Mouse (Mus musculus) neural tube, embryonic 15.5 days (tissue): ENCODE results near the gene Csrp1. TPM values are rescaled to one million over a fixed set of nuclear protein-coding genes. Genes with fewer than 3 reads are reported as not detected.

Source experiments
- ATAC-seq: fragments of 200-750 bp; cut with Nextera tagmentation; 2 replicates; pipeline ENCODE4 v1.8.0; 2017; ENCODE audit warnings: mild to moderate bottlenecking, moderate TSS enrichment, moderate library complexity; ENCODE audit not compliant: low FRiP score
- H3K27ac ChIP-seq: fragments of 300-500 bp; sonication (generic); replicated peaks from 2 replicates; pipeline ENCODE4 v1.5.1; 2015; ENCODE audit warnings: mild to moderate bottlenecking, inconsistent platforms
- H3K27me3 ChIP-seq: fragments of 300-500 bp; sonication (generic); replicated peaks from 2 replicates; pipeline ENCODE4 v1.6.1; 2015; ENCODE audit warnings: inconsistent platforms
- H3K36me3 ChIP-seq: fragments of 300-500 bp; sonication (generic); 2 replicates; pipeline ENCODE4 v1.6.1; 2015; ENCODE audit warnings: inconsistent platforms
- H3K4me1 ChIP-seq: fragments of 300-500 bp; sonication (generic); 2 replicates; pipeline ENCODE4 v1.6.1; 2015; ENCODE audit warnings: inconsistent platforms
- H3K4me2 ChIP-seq: fragments of 300-500 bp; sonication (generic); 2 replicates; pipeline ENCODE4 v1.6.1; 2015; ENCODE audit warnings: inconsistent platforms, mild to moderate bottlenecking, moderate library complexity
- H3K4me3 ChIP-seq: fragments of 300-500 bp; sonication (generic); replicated peaks from 2 replicates; pipeline ENCODE4 v1.5.1; 2015; ENCODE audit warnings: mild to moderate bottlenecking, inconsistent platforms
- H3K9ac ChIP-seq: fragments of 300-500 bp; sonication (generic); replicated peaks from 2 replicates; pipeline ENCODE4 v1.6.1; 2015; ENCODE audit warnings: mild to moderate bottlenecking, inconsistent platforms
- H3K9me3 ChIP-seq: fragments of 300-500 bp; sonication (generic); replicated peaks from 2 replicates; pipeline ENCODE4 v1.6.1; 2016; ENCODE audit warnings: inconsistent platforms
- WGBS: fragments of 180-500 bp; shearing (Covaris S2); methylation state at CpG from one replicate; pipeline ENCODE4 v1.1.7; 2015; ENCODE audit warnings: mixed read lengths; 5-methylcytosine and 5-hydroxymethylcytosine counted together
- polyA plus RNA-seq: library from polyadenylated mRNA; unstranded; fragments of >200 nt; fragmentation: Nextera tagmentation; extraction: Ambion mirVana; gene quantifications from 2 replicates; pipeline ENCODE4 v1.2.1, GENCODE M21; 2015

The Csrp1 gene
- 18.8 and 48.9 TPM in 2 replicates for polyA plus RNA-seq

GRCm38 (mm10) chr1:135719983-135720382, at the start of gene Csrp1:
TSS of gene Csrp1 (plus strand) at chr1:135720061.
- Histone ChIP-seq H3K4me1 (0 out of 2 replicates have a peak, but pooled peaks cover 2% of the 10 kb centered on the region), H3K4me2 (peak within 1 kb of the TSS; percentile 35), H3K36me3 (no peaks in the 10 kb centered on the region), H3K9me3 (no peaks in the 10 kb centered on the region), H3K4me3 (no peak within 1 kb of the TSS), H3K27me3 (no peaks in the 10 kb centered on the region), H3K27ac (no peak within 1 kb of the TSS), H3K9ac (no peak within 1 kb of the TSS)
- WGBS = 73% methylated on average over 6 of the region's 6 CpGs
- no peak for ATAC-seq

- peak; percentile 84 for ATAC-seq
- 10% methylated on average over 13 of the region's 13 CpGs for WGBS
- Histone ChIP-seq H3K36me3 (no peaks in the 10 kb centered on the region), H3K27me3 (no peaks in the 10 kb centered on the region), H3K4me3 (no peak overlapping the region), H3K9ac (peak overlapping the region; percentile 34), H3K9me3 (no peaks in the 10 kb centered on the region), H3K4me1 (peaks cover 43% of the 10 kb centered on the region), H3K4me2 (peak overlapping the region; percentile 53), H3K27ac (peak overlapping the region; percentile 49)
These were observed 49.3 kb upstream of the Csrp1 start for GRCm38 (mm10) chr1:135670397-135671130.

GRCm38 (mm10) chr1:135671406-135671805, 48.5 kb upstream of the Csrp1 start:
- no peaks in the 10 kb centered on the region for H3K36me3 ChIP-seq
- H3K9ac ChIP-seq = no peak overlapping the region
- no peak overlapping the region for H3K4me3 ChIP-seq
- H3K4me2 ChIP-seq = no peak overlapping the region
- H3K9me3 ChIP-seq = no peaks in the 10 kb centered on the region
- H3K4me1 ChIP-seq = peaks cover 45% of the 10 kb centered on the region
- WGBS = 27% methylated on average over 1 of the region's 1 CpGs
- no peak overlapping the region for H3K27ac ChIP-seq
- ATAC-seq = no peak
- H3K27me3 ChIP-seq = no peaks in the 10 kb centered on the region

GRCm38 (mm10) chr1:135671956-135672355, 47.9 kb upstream of the Csrp1 start:
- Histone ChIP-seq H3K4me2 (no peak overlapping the region), H3K4me3 (no peak overlapping the region), H3K9me3 (no peaks in the 10 kb centered on the region), H3K27me3 (no peaks in the 10 kb centered on the region), H3K27ac (no peak overlapping the region), H3K36me3 (no peaks in the 10 kb centered on the region), H3K4me1 (peaks cover 45% of the 10 kb centered on the region), H3K9ac (no peak overlapping the region)
- no peak for ATAC-seq
- WGBS = 66% methylated on average over 8 of the region's 8 CpGs

GRCm38 (mm10) chr1:135672374-135672773, 47.5 kb upstream of the Csrp1 start:
- no peak overlapping the region for H3K27ac ChIP-seq
- 85% methylated on average over 4 of the region's 4 CpGs for WGBS
- no peak for ATAC-seq
- H3K4me1 ChIP-seq = peaks cover 46% of the 10 kb centered on the region
- H3K9me3 ChIP-seq = no peaks in the 10 kb centered on the region
- no peak overlapping the region for H3K4me3 ChIP-seq
- no peak overlapping the region for H3K9ac ChIP-seq
- no peak overlapping the region for H3K4me2 ChIP-seq
- no peaks in the 10 kb centered on the region for H3K27me3 ChIP-seq
- H3K36me3 ChIP-seq = no peaks in the 10 kb centered on the region

- Histone ChIP-seq H3K4me1 (peaks cover 46% of the 10 kb centered on the region), H3K27ac (no peak overlapping the region), H3K36me3 (no peaks in the 10 kb centered on the region), H3K27me3 (no peaks in the 10 kb centered on the region), H3K9me3 (no peaks in the 10 kb centered on the region), H3K4me3 (no peak overlapping the region), H3K9ac (no peak overlapping the region), H3K4me2 (no peak overlapping the region)
- ATAC-seq = no peak
- WGBS = 86% methylated on average over 14 of the region's 14 CpGs
These were observed 46.4 kb upstream of the Csrp1 start for GRCm38 (mm10) chr1:135673423-135673822.

GRCm38 (mm10) chr1:135675449-135676129, 44.3 kb upstream of the Csrp1 start:
- Histone ChIP-seq H3K4me3 (no peak overlapping the region), H3K27me3 (no peaks in the 10 kb centered on the region), H3K4me1 (peaks cover 26% of the 10 kb centered on the region), H3K36me3 (no peaks in the 10 kb centered on the region), H3K9ac (no peak overlapping the region), H3K9me3 (no peaks in the 10 kb centered on the region), H3K4me2 (no peak overlapping the region), H3K27ac (no peak overlapping the region)
- no peak; the same call in 1 of the 2 replicates for ATAC-seq
- 29% methylated on average over 11 of the region's 11 CpGs for WGBS

- Histone ChIP-seq H3K4me2 (no peak overlapping the region), H3K9me3 (no peaks in the 10 kb centered on the region), H3K4me1 (peaks cover 22% of the 10 kb centered on the region), H3K9ac (no peak overlapping the region), H3K4me3 (no peak overlapping the region), H3K27ac (no peak overlapping the region), H3K27me3 (no peaks in the 10 kb centered on the region), H3K36me3 (no peaks in the 10 kb centered on the region)
- no peak for ATAC-seq
- 77% methylated on average over 10 of the region's 10 CpGs for WGBS
These were observed 43.6 kb upstream of the Csrp1 start for GRCm38 (mm10) chr1:135676247-135676646.

GRCm38 (mm10) chr1:135676938-135677682, 42.8 kb upstream of the Csrp1 start:
- no peak overlapping the region for H3K4me2 ChIP-seq
- H3K27ac ChIP-seq = no peak overlapping the region
- H3K27me3 ChIP-seq = no peaks in the 10 kb centered on the region
- H3K4me3 ChIP-seq = no peak overlapping the region
- whole genome bisulfite sequencing = 30% methylated on average over 7 of the region's 8 CpGs
- ATAC-seq = no peak
- no peaks in the 10 kb centered on the region for H3K36me3 ChIP-seq
- H3K9ac ChIP-seq = no peak overlapping the region
- no peaks in the 10 kb centered on the region for H3K9me3 ChIP-seq
- peaks cover 17% of the 10 kb centered on the region for H3K4me1 ChIP-seq

- no peak overlapping the region for H3K9ac ChIP-seq
- H3K9me3 ChIP-seq = no peaks in the 10 kb centered on the region
- H3K4me1 ChIP-seq = peaks cover 9% of the 10 kb centered on the region; the same call in 1 of the 2 replicates
- no peak overlapping the region for H3K4me2 ChIP-seq
- H3K27me3 ChIP-seq = no peaks in the 10 kb centered on the region
- no peak overlapping the region for H3K27ac ChIP-seq
- 88% methylated on average over 6 of the region's 6 CpGs for WGBS
- no peak for ATAC-seq
- H3K4me3 ChIP-seq = no peak overlapping the region
- H3K36me3 ChIP-seq = no peaks in the 10 kb centered on the region
These were observed 41.7 kb upstream of the Csrp1 start for GRCm38 (mm10) chr1:135678145-135678544.

GRCm38 (mm10) chr1:135680716-135681115, 39.1 kb upstream of the Csrp1 start:
- no peak overlapping the region for H3K27ac ChIP-seq
- H3K4me1 ChIP-seq = peaks cover 5% of the 10 kb centered on the region; the same call in 1 of the 2 replicates
- no peaks in the 10 kb centered on the region for H3K36me3 ChIP-seq
- no peaks in the 10 kb centered on the region for H3K9me3 ChIP-seq
- ATAC-seq = no peak
- no peak overlapping the region for H3K9ac ChIP-seq
- no peak overlapping the region for H3K4me3 ChIP-seq
- H3K4me2 ChIP-seq = no peak overlapping the region
- 0 out of 2 replicates have a peak, but pooled peaks cover 5% of the 10 kb centered on the region for H3K27me3 ChIP-seq
- WGBS = 91% methylated on average over 4 of the region's 4 CpGs
